Mouse (Mus musculus): ENCODE results near the gene Sorl1. TPM values are rescaled to one million over a fixed set of nuclear protein-coding genes. Genes with fewer than 3 reads are reported as not detected.

The Sorl1 gene
- polyA plus RNA-seq, 1 experiment, result under 0.01 TPM

DNA sequence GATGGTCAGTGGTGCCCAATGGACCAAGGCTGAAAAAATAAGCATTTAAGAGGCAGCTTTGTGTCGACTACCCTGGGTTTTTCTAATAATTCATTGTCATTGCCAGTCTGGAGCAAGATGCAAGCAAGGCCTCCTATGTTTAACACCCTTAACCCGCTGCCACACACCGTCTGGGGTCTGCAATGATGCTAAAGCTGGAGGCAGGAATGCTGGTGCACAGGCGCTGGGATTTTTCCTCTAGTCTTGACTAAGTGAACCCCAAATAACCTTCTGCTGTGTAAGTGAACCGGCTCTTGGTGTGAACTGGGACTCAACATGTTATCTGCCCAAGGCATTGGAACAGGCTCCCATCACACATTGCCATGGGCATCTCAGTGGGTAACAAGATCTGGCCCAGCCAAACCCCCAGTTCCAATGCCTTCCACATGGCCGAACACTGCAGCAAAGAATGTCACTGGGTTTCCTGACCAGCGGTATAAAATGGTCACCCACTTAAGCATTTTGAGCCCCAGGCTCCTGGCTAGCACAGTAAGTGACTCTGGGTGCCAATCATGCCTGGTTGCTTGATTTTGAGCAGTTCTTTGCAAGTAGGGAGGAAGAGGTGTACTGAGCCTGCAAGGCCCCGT lies 186.6 kb downstream of the Sorl1 start:
- Histone ChIP-seq H3K9me3 (ENCODE audit: control insufficient read depth, low read length) (no peaks in the 10 kb centered on the region), H3K27me3 (ENCODE audit: control insufficient read depth) (peaks cover 4% of the 10 kb centered on the region; the same call in 1 of the 2 replicates), H3K4me3 (replicated peaks) (no peak overlapping the region), H3K4me1 (ENCODE audit: control insufficient read depth) (no peaks in the 10 kb centered on the region), H3K36me3 (ENCODE audit: control insufficient read depth) (no peaks in the 10 kb centered on the region)
- TF ChIP-seq GATA1 (IDR thresholded peaks at IDR 0.05; ENCODE audit: low read length) (no peak), TAL1 (IDR thresholded peaks at IDR 0.05; ENCODE audit: low read length) (no peak)

DNA sequence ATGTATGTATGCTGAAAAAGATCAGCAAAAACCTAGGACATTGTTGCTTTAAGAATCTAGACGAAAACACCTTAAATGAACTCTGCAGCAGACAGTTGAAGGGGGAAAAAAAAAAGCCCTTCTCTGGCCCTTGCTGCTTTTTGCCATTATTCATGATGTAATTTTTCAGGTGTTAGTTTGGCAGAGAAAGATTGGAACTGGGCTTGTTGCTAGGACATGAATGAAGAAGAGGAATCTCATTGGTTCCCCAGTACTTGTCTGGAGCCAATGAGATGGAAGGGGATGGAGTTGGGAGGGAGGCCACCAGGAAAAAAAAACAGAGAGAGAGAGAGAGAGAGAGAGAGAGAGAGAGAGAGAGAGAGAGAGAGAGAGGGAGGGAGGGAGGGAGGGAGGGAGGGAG lies 187.5 kb downstream of the Sorl1 start:
- H3K4me3 ChIP-seq (replicated peaks), result no peak overlapping the region
- H3K36me3 ChIP-seq (ENCODE audit: control insufficient read depth), result no peaks in the 10 kb centered on the region
- no peaks in the 10 kb centered on the region for H3K4me1 ChIP-seq (ENCODE audit: control insufficient read depth)
- H3K27me3 ChIP-seq (ENCODE audit: control insufficient read depth), result peaks cover 4% of the 10 kb centered on the region; the same call in 1 of the 2 replicates
- no peaks in the 10 kb centered on the region for H3K9me3 ChIP-seq (ENCODE audit: control insufficient read depth, low read length)
- TF ChIP-seq GATA1 (IDR thresholded peaks at IDR 0.05; ENCODE audit: low read length), result no peak
- TF ChIP-seq TAL1 (IDR thresholded peaks at IDR 0.05; ENCODE audit: low read length), result no peak

DNA sequence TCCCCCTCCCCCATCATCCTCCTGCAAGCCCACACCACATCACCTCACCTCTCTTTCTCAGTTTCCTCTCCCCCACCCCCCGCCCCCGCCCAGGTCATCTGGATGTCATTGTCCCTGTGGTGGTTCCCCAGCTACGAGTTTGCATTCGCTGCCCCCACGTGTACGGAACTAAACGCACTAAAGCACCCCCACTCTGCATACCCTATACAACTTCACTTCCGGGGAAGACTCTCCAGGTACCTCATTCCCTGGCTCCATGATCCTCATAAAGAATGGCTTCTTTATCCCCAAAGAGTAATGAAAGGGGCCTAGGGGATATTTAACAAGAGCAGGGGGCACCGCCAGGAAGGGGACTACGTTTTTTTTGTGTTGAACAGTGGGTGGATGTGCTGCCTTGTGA lies 188.1 kb downstream of the Sorl1 start:
- no peaks in the 10 kb centered on the region for H3K9me3 ChIP-seq (ENCODE audit: control insufficient read depth, low read length)
- H3K27me3 ChIP-seq (ENCODE audit: control insufficient read depth), result peaks cover 4% of the 10 kb centered on the region; the same call in 1 of the 2 replicates
- no peaks in the 10 kb centered on the region for H3K4me1 ChIP-seq (ENCODE audit: control insufficient read depth)
- H3K36me3 ChIP-seq (ENCODE audit: control insufficient read depth), result no peaks in the 10 kb centered on the region
- TF ChIP-seq TAL1 (IDR thresholded peaks at IDR 0.05; ENCODE audit: low read length) (no peak), GATA1 (IDR thresholded peaks at IDR 0.05; ENCODE audit: low read length) (no peak)
- H3K4me3 ChIP-seq (replicated peaks), result no peak overlapping the region

DNA sequence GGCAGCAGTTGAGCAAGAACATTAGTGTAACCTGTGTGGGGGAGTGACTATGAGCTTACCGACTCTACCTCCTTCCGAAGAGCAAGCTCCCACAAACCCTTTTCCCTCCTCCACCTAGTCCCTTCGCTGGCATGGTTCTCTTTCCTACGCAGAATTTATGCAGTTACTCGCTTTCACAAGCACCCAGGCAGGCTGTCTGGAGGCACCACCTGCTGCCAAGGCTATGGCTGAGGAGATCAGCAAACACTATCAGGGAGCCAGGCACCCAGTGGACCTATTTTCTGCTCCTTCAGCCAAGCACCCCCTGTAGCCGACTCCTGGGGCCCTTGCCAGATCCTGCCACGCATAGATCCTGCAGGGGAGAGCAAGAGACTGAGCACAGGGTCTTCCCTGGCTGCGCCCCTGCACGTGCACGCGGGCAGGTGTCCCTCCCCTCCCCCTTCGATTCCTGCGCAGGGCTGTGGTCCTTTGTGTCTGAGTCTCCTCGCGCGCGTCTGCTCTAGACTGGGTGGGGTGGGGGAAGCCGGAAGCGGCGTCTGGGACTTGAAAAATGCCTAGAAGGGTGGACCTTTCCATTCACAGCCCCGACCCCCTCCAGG lies 188.6 kb downstream of the Sorl1 start:
- H3K36me3 ChIP-seq (ENCODE audit: control insufficient read depth), result no peaks in the 10 kb centered on the region
- no peaks in the 10 kb centered on the region for H3K4me1 ChIP-seq (ENCODE audit: control insufficient read depth)
- no peak overlapping the region for H3K4me3 ChIP-seq (replicated peaks)
- no peaks in the 10 kb centered on the region for H3K9me3 ChIP-seq (ENCODE audit: control insufficient read depth, low read length)
- TF ChIP-seq GATA1 (IDR thresholded peaks at IDR 0.05; ENCODE audit: low read length) (no peak), TAL1 (IDR thresholded peaks at IDR 0.05; ENCODE audit: low read length) (no peak)
- H3K27me3 ChIP-seq (ENCODE audit: control insufficient read depth), result peaks cover 4% of the 10 kb centered on the region; the same call in 1 of the 2 replicates

DNA sequence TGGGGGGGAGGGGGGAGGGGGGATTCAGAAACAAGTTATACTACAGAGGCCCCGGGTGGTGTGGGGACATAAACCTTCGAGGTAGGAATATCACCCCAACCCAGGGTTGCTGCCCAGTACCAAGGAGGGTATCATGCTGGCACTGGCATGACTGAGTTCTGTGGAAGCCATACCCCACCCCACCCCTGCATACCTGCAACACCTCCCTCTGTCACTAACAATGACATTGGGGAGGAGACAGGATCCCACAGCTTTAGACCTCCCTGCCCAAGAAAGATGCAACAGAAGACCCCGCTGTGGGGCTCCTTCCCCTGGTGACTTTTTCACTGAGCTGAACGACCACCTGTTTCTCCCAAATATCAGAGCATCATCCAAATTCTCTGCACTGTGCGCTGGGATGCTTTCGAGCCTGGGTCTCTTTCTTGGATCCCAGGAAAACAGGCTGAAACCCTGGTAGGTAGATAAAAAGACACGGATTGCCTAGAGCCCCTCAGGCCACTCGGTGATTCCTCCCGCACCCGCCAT lies 189.2 kb downstream of the Sorl1 start:
- TF ChIP-seq GATA1 (IDR thresholded peaks at IDR 0.05; ENCODE audit: low read length), result no peak
- TF ChIP-seq TAL1 (IDR thresholded peaks at IDR 0.05; ENCODE audit: low read length), result no peak
- Histone ChIP-seq H3K4me3 (replicated peaks) (no peak overlapping the region), H3K27me3 (ENCODE audit: control insufficient read depth) (peaks cover 4% of the 10 kb centered on the region; the same call in 1 of the 2 replicates), H3K4me1 (ENCODE audit: control insufficient read depth) (no peaks in the 10 kb centered on the region), H3K36me3 (ENCODE audit: control insufficient read depth) (no peaks in the 10 kb centered on the region), H3K9me3 (ENCODE audit: control insufficient read depth, low read length) (no peaks in the 10 kb centered on the region)

DNA sequence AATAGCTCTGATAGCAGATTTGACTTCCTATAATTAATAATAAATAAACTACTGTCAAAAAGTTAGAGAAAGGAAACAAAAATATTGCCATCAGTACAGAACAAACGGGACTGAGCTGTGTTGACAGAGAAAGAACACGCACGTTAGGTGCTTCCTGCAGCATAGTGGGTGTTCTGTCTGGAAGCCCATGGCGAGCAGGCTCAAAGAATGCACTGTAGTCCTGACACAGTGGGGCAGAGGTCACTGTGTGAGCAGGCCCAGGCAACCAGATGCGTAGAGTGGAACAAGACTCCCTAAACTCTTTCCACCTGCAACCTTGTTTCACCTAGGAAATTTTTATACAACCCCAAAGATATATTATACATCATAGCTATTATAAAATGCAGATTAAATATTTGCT lies 194.1 kb downstream of the Sorl1 start:
- TF ChIP-seq TAL1 (IDR thresholded peaks at IDR 0.05; ENCODE audit: low read length) (no peak), GATA1 (IDR thresholded peaks at IDR 0.05; ENCODE audit: low read length) (no peak)
- Histone ChIP-seq H3K4me1 (ENCODE audit: control insufficient read depth) (no peaks in the 10 kb centered on the region), H3K36me3 (ENCODE audit: control insufficient read depth) (no peaks in the 10 kb centered on the region), H3K9me3 (ENCODE audit: control insufficient read depth, low read length) (no peaks in the 10 kb centered on the region), H3K4me3 (replicated peaks) (no peak overlapping the region), H3K27me3 (ENCODE audit: control insufficient read depth) (no peaks in the 10 kb centered on the region)

DNA sequence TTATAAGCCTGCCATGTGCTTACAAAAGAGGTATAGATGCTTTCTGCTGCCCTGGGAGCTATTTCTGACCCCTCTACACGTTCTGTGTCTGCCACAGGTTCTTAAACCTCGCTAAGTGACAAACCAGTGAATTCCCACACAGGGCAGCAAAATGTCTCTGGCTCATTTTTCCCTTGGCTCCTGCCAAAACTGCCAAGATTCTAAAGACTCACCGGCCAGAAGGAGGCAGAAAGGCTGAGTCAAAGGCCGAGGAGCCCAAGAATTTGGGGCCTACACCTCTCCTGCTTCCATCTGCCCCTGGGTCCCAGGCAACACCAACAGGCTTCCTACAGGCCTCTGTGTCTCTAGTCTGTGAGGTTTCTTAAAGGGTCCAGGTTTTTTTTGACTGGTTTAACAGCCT lies 198.4 kb downstream of the Sorl1 start:
- no peak overlapping the region for H3K4me3 ChIP-seq (replicated peaks)
- TF ChIP-seq GATA1 (IDR thresholded peaks at IDR 0.05; ENCODE audit: low read length) (no peak), TAL1 (IDR thresholded peaks at IDR 0.05; ENCODE audit: low read length) (no peak)

DNA sequence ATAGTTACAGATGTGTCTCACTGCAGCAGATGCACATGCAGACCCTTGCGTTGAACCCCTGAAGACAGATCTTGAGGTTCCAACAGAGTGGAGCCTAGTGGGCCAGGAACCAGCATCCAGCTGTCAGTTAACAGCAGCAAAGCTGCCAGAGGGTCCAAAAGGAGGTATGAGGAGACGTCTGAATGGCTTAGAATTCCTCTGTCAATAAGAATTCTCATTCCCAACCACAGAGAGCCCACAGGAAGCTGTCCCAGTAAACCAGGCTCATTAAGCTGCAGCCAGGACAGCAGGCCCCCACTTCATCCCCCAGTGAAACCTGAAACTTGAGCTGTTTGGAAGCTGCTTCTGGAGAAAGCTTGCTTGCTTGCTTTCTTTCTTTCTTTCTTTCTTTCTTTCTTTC lies 200.0 kb downstream of the Sorl1 start:
- TF ChIP-seq GATA1 (IDR thresholded peaks at IDR 0.05; ENCODE audit: low read length) (no peak), TAL1 (IDR thresholded peaks at IDR 0.05; ENCODE audit: low read length) (no peak)
- Histone ChIP-seq H3K4me1 (ENCODE audit: control insufficient read depth) (no peaks in the 10 kb centered on the region), H3K4me3 (replicated peaks) (no peak overlapping the region), H3K9me3 (ENCODE audit: control insufficient read depth, low read length) (peaks cover 2% of the 10 kb centered on the region; the same call in 1 of the 2 replicates), H3K27me3 (ENCODE audit: control insufficient read depth) (no peaks in the 10 kb centered on the region), H3K36me3 (ENCODE audit: control insufficient read depth) (no peaks in the 10 kb centered on the region)

More for the DNA sequence above, 198.4 kb downstream of the Sorl1 start:
- H3K4me1 ChIP-seq (ENCODE audit: control insufficient read depth), result no peaks in the 10 kb centered on the region
- H3K27me3 ChIP-seq (ENCODE audit: control insufficient read depth), result no peaks in the 10 kb centered on the region
- H3K36me3 ChIP-seq (ENCODE audit: control insufficient read depth), result no peaks in the 10 kb centered on the region
- H3K9me3 ChIP-seq (ENCODE audit: control insufficient read depth, low read length), result peaks cover 2% of the 10 kb centered on the region; the same call in 1 of the 2 replicates

DNA sequence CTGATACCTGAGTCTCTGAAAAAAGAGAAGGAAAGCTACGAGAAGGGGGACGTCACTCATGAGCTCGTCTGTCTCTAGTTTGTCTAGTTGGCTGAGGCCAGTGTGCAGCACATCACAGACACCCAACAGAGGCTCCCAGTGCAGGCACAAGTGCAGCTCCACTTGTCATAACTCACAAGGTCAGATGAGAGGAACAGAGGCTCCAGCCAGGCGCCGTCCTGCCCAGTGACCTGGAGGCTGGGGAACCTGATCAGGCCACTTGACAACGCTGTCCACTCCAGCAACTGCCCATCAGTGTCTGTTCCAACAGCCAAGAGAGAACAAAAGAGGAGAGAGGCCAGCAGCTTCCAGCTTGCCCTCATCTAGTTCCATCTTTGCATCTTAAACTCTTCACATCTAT lies 201.7 kb downstream of the Sorl1 start:
- Histone ChIP-seq H3K9me3 (ENCODE audit: control insufficient read depth, low read length) (peaks cover 2% of the 10 kb centered on the region; the same call in 1 of the 2 replicates), H3K4me3 (replicated peaks) (no peak overlapping the region), H3K27me3 (ENCODE audit: control insufficient read depth) (no peaks in the 10 kb centered on the region), H3K4me1 (ENCODE audit: control insufficient read depth) (no peaks in the 10 kb centered on the region), H3K36me3 (ENCODE audit: control insufficient read depth) (no peaks in the 10 kb centered on the region)
- TF ChIP-seq TAL1 (IDR thresholded peaks at IDR 0.05; ENCODE audit: low read length) (no peak), GATA1 (IDR thresholded peaks at IDR 0.05; ENCODE audit: low read length) (no peak)
